Mouse (Mus musculus) hindlimb bud, embryonic 11.5 days (tissue): ENCODE measurements around the gene Rfx2.

Source experiments
- DNase-seq: peaks from one replicate; pipeline ENCODE4 v3.0.0-alpha.2; 2012; ENCODE audit warnings: low read depth, low spot score; ENCODE audit errors: extremely low spot score

The Rfx2 gene

DNA sequence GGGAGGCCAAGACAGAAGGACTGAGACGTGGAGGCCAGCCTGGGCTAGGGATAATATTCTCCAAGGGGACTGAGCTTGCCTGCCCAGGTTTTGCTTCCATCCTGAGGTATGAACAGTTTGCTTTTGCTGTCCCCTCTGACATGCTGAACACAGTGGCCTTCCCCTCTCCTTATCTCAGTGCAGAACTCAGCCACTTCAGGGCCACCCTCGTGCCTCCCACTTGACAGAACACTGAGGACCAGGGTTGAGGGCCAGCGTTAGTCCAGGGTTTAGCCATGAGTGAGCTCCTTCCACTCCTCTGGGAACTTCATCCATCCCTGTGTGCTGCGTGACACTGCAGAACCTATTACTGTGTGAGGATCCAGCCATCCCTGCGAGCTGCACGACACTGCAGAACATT, 41.5 kb downstream of the Rfx2 start:
- DNase-seq = no peak

DNA sequence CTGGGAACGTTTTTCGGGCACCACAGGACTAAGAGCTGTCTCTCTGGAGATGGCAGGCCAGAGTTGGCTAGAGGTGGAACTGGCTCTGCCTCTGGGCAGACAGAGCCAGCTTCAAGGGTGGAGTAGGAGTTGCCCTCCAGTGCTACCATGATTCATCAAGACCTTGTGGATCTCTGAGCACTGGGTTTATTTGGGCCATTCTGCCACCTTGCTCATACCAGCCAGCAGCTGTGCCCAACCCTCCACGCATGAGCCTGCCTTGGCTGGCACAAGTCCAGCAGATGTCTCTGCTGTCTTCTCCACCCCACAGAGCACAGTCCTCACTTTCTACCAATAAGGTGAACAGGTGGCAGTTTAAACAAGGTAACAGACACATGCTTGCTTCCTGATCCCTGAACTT, 41.9 kb downstream of the Rfx2 start:
- DNase-seq = no peak

DNA sequence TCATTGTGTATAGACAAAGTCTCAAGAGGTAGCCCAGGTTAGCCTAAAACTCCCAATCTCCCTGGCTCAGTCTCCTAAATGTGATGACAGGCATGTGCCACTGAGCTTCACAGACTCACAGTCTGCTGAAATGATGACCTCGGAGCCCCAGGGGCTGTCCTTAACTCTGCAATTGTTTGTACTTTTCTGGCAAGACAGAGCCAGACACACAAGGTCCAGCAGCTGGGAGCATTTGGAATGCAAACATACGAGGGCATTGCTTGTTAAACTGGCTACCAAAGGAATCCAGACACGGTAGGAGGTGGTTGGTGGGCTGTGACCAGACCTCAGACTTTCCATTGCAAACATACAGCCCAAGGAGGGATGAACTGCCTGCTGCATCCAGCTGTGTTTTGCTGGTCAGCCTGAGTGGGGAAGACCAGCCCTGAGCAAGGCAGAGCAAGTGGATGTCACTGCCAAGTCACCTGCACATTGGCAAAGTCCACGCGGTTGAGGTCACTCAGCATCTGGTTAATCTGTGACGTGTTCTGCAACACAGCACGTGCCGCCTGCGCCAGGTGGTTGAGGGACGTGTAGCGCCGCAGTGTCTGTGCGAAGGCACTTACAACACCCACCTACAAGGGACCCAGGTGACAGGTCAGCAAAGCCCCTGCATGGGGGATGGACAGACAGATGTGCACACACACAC, 50.4 kb downstream of the Rfx2 start:
- no peak for DNase-seq

DNA sequence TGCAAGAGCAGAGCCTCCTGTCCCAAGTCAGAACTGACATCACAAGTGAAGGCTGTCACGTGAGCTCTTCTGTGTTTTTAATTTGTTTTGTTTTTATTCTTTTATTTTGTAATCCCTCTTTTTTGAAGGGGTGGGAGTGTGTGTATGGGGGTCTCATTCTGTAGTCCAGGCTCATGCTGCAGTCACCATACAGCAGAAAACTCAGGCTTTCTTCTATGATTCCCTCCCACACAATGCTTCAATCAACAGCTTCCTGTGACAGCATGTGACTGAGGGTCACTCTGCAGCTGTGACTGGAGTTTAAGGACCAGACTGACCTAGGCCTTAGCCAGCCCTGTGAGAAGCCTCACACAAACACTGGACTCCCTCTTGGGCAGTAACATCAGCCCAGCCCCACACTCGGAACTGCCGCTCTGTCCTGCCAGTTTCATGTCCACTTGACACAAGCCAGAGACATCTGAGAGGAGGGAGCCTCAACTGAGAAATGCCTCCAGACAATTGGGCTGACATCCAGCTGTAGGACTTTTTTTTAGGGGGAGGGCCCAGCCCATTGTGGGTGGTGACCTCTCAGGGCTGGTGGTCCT, 51.9 kb downstream of the Rfx2 start:
- DNase-seq = no peak

DNA sequence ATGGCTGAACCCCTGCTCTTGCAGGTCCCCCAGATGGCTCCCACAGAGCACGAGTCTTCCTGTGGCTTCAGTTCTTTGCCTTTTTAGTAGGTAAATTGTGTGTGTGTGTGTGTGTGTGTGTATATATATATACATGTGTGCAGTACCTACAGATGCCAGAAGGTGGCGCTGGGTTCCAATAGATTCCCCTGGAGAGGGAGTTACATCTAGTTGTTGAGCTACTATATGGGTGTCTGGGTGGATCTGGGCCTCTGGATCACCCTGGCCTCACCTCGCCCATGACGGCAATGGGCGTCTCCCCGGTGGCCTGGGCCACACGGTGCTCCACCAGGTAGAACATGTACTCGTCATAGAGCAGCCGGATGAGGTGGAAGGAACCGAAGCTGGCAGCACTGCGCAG, 53.2 kb downstream of the Rfx2 start:
- DNase-seq = no peak

DNA sequence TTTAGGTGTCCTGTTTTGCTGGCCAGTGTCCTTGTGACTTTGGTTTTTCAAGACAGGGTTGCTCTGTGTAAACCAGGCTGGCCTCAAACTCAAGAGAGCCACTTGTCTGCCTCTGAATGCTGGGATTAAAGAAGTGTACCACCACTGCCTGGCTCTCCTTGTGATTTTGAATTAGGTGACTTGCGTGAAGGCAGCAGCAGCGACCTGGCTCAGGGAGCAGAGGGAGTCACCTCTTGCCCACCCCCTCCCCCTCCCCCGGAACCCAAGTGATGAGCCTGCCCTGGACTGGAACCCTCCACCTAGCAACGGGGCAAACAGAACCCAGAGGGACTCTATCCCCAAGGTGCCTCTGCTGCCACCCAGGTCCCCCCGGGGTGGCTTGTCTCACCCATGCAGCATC, 60.9 kb downstream of the Rfx2 start, which contains the start of gene Prr22:
Prr22 (plus strand) TSS at position 301 of the 400 bp plus-strand sequence.
- no peak for DNase-seq

DNA sequence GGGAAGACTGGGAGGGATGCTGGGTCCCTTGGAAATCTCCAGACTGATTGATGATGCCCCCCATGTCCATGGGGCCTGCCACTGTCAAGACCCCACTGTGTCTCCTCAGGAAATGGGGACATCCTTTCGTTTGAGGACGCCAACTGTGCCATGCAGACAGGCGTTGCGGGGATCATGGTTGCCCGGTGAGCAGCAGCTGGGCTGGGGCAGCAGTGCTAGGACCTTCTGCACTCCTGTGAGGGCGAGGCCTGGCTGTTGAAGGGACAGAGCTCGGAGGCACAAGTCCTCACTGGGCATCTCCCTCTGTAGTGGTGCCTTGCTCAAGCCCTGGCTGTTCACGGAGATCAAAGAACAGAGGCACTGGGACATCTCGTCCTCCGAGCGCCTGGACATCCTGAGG, 61.9 kb downstream of the Rfx2 start:
- DNase-seq = no peak

DNA sequence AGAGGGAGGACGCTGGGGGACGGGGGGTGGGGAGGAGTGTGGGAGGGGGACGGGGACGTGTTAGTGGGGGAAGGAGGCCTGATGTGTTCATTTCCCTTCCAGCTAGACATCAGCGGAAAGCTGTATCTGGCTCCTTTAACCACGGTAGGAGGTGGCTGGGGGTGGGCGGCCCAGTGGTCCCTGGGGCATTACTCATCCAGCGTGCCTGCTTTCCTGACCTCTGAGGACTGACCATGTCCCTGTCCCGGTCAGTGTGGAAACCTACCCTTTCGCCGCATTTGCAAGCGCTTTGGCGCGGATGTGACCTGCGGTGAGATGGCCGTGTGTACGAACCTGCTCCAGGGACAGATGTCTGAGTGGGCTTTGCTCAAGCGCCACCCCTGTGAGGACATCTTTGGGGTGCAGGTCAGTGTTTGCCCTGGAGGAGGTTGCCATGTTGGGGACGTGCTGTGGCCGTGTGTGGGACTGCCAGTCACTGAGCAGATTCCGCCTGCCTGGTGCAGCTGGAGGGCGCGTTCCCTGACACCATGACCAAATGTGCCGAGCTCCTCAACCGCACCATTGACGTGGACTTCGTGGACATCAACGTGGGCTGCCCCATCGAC, 63.2 kb downstream of the Rfx2 start:
- DNase-seq = no peak

DNA sequence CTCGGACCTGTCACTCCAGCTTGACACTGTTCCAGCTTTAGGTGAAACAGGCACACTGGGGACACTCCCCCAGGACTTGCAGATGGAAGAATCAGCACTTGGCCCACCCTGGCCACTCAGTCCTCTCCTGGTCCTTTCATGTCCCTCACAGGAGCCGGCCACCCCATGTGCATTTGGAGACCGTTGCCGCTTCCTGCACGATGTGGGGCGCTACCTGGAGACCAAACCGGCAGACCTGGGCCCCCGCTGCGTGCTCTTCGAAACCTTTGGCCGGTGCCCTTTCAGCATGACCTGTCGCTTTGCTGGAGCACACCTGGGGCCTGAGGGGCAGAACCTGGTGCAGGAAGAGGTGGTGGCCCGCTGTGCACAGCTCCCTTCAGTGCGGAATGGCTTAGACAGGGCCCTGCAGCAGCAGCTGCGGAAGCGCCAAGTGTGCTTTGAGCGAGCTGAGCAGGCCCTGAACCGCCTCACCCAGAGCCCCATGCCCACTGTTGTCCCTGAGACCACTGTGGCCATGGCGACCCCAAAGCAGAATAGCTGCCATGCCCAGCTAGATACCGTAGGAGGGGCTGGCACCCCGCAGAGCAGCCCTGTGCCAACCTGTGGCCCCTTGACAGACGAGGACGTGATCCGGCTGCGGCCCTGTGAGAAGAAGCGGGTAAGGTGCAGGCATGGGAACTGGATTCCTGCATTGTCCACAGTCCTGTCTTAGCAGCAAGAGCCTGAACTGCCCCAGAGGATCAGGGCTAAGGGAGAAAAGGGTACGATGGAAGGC, 64.0 kb downstream of the Rfx2 start:
- DNase-seq = no peak

DNA sequence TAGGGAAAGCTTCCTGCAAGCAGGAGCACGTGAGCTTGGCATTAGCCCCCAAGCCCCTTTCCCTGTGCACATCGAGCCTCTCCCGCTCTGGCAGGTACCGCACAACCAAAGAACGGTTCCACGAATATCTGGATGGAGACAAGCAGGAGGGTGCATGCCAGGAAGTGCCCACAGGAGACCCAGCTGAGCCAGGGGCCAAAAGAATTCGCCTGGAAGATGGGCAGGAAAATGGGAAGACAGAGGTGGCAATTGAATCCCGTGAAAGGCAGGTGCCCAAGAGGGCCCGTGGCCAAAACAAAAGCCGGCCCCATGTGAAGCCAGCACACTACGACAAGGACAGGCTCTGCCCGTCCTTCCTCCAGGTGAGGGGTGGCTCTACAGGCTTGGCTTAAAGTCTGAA, 65.4 kb downstream of the Rfx2 start:
- no peak for DNase-seq

DNA sequence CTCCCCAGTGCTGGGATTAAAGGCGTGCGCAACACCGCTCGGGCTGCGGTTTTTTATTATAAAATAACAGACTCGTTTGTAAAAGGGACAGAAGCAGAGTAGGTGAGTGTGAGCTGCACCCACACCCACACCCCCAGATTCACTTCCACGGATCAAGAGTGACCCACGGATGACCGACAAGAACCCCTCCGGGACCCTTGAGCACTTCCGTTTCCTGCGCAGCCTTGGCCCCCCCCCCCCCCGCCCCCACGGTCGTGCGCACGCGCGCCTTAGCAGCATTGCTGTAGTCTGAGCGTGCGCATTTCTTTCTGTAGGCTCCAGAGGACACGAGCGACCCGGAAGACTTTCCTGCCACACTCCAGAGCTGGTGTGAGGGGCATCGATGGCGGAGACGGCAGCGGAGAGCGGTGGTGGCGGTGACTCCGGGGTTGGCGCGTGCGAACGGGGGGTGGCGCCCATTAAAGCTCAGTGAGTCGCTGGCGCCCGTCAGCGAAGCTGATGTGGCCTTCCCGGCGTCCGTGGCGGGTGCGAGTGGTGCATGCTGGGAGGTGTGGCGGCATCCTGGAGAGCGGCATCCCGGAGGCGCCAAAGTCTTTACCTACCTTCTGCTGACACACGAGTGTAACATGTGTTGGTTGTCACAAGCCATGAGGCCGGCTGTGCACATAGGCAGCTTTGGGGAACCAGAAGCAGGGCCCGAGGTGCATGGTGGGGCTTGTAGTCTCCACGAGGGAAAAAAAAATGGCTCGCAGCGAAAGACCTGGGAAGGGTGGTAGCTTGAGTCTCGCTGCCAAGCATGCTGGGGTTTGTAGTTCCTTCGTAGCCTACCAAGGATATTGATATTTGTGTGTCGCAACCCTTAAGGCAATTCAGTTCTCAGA, 66.1 kb downstream of the Rfx2 start, which contains the start of gene Dus3l:
Dus3l (plus strand) TSS at position 284 of the 881 bp plus-strand sequence.
- no peak for DNase-seq

DNA sequence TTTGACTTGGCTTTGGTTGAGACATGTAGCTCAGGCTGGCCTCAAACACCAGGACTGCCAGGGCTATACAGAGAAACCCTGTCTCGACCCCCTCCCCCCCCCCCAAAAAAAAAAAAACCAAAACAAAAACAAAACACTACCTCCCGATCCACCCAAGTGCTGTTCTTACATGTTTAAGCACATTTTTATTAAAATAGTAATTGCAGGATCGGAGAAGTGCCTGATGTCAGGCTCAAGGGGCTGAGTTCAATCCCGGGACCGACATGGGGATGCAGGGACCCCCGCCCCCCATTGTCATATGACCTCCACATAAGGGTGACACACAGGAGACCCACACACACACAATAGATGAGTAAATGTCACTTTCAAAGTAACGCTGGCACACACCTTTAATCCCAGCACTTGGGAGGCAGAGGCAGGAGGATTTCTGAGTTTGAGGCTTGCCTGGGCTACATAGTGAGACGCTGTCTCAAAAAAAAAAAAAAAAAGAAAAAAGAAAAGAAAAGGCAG, 67.0 kb downstream of the Rfx2 start:
- no peak for DNase-seq

DNA sequence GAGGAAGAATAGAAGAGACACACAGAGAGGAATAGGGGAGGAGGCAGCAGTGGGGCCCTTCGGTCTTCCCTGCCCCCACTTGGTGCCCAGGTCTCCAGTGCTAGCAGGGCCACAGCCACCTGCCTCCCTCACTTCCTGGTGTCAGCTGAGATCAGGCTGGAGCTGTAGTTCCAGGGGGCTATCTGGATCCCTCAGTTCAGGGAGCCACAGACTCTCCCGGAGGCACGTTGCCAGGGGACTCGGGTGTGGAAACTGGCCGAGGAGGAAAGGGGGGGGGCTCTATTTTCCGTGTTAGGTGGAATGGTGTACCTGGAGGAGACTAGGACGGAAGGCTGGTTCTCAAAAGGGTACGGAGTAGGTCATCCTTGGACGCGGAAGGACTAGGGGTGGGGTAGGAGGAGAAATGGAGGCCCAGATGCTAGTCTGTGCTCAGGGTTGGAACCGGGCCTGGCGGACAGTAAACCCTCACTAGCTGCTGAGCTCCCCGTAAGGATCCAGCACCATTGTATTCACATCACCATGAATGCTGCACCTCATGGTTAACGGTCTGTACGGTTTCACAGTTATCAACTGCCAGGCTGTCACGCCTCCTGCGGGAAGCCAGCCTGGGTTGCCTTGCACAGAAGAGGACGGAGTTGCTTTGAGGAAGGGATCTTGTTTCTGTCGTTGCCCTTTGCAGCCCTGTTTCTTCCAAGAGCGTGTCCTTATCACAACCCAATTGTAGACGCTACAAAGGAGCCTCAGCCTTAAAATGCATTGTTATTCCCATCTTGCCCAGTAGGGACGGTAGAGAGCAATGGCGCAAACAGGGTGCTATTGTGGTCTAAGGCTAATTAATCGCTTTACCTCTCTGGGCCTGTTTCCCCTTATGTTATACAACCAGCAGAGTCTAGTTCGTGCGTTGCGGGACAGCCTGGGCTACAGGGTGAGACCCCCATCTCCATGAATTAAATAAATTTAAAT, 67.8 kb downstream of the Rfx2 start:
- DNase-seq = no peak

DNA sequence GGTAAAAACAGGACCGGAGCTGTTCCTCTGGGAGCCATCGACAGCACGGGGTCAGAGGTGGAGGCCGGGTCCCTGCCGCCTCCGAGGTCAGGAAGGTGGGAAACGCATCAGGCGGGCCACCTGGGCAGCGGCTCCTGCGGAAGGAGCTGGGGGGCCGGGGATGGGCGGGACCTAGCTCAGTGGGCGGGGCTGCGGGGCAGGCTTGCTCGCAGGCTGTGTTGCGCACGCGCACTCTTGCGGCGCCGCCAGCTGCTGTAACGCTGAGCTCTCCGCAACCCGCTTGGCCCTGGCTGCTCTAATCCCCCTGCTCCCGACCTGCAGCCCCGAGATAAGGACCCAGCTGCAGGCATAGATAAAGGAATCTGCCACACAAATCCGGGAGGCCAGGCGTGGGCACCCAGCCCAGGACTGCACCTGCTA, 68.8 kb downstream of the Rfx2 start:
- DNase-seq = no peak

DNA sequence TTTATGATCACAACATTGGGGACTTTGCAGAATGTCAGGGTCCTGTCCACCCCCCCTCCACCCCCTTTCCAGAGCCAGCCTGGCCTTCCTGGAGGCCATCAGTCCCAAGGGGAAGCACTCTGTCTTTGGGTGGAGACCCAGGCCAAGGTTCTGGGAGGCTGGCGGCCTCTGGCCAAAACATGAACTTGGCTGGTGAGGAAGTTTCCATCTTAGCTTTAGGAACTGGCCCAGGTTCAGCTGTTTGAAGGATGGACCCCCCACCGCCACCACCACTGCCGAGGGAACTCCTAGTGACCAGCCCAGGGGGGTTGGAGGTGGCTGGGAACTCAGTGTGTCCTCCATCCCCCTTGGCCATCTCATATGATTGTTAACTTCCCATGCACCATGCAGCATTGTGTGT, 69.7 kb downstream of the Rfx2 start:
- DNase-seq = no peak

DNA sequence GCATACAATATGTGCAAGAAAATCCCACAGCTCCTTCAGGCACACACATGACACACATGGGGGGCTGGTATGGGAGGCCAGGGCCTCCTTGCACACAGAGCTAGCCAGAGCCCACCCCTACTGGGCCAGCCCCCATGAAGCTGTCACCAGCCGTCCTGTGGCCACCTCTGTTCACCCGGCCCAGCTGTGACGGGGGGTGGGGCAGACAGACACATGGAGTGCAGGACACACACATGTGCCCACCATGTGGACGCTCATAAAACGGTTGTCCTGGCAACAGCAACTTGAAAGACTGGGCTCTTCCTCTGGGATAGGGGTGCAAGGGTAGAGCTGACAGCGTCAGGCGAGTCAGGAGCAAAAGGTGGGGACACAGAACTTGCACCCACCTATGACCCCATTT, 71.6 kb downstream of the Rfx2 start:
- DNase-seq = no peak

DNA sequence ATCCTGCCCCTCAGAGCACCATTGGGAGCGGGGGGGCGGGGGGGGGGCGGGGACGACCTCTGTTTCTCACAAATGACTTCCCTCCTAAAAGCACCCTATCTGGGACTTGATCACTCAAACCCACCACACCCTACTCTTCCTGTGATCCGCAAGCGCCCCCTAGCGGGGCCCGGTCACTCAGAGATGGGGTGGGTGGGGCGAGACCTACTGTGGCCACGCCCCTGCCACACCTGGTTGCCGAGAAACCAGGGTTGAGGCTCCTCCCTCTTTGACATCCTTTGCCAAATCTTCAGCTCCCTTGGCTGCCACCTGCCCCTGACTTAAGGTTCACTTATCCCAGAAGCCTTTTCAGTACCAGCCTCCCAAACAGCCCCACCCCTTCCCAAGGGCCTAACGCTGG, 72.7 kb downstream of the Rfx2 start:
- no peak for DNase-seq

DNA sequence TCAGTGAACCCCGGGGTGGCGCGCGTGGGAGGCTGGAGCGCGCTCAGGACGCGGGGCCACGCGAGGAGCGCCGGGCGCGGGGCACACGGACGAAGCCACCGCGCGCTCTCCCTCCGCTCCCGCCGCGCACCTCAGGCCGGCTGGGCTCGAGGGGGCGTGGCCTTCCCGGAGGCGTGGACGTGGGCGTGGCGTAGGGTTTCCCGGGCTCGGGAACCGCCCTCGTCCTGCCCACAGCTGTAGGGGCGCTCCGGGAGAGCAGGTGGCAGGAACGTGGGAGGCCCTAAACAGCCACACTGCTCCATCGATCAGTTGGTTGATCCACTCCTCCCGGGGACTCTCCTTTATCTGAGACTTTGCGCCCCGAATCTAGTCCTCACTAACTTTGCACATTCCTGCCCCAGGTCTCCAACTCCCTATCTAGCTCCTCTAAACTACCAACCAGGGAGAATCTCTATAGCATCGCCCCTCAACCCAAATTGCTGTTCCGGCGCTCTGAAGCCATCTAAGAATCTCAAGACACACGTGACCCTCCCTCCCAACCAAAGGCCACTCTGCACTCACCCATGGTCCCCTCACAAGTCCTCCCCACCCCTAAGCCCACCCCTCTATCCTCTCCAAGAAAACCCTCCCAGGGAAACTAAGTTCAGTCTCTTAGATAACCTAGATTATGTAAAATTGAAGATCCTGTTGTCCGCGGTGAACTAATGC, 73.2 kb downstream of the Rfx2 start, which contains the start of gene Nrtn:
Nrtn (minus strand) TSS at position 115 of the 708 bp plus-strand sequence.
- no peak for DNase-seq
